Mouse (Mus musculus) heart, embryonic 12.5 days (tissue): ENCODE data around the gene Pomc. TPM values are rescaled to one million over a fixed set of nuclear protein-coding genes. Genes with fewer than 3 reads are reported as not detected.
A peak's percentile ranks its signal among the peaks of the same experiment; 100 is the strongest.
"Not testable (repeated sequence)": the region's sequence is repeated elsewhere in the genome, so short reads cannot be mapped to it uniquely, and the experiment has no call there.

Experiments used
- ATAC-seq: fragments of 200-750 bp; cut with Nextera tagmentation; 2 replicates; pipeline ENCODE4 v1.8.0; 2017; ENCODE audit warnings: moderate TSS enrichment, moderate library complexity; ENCODE audit not compliant: insufficient number of reproducible peaks, low FRiP score
- H3K27ac ChIP-seq: fragments of 300-500 bp; sonication (generic); 2 replicates; pipeline ENCODE4 v1.5.1; 2016; ENCODE audit warnings: mild to moderate bottlenecking, moderate library complexity; ENCODE audit not compliant: poor library complexity, severe bottlenecking
- H3K27me3 ChIP-seq: fragments of 300-500 bp; sonication (generic); replicated peaks from 2 replicates; pipeline ENCODE4 v1.6.1; 2016; ENCODE audit warnings: mild to moderate bottlenecking, moderate library complexity
- H3K36me3 ChIP-seq: fragments of 300-500 bp; sonication (generic); 2 replicates; pipeline ENCODE4 v1.6.1; 2016; ENCODE audit warnings: mild to moderate bottlenecking, moderate library complexity
- H3K4me1 ChIP-seq: fragments of 300-500 bp; sonication (generic); replicated peaks from 2 replicates; pipeline ENCODE4 v1.6.1; 2016; ENCODE audit warnings: mild to moderate bottlenecking
- H3K4me2 ChIP-seq: fragments of 300-500 bp; sonication (generic); 2 replicates; pipeline ENCODE4 v1.6.1; 2016; ENCODE audit warnings: mild to moderate bottlenecking, moderate library complexity
- H3K4me3 ChIP-seq: fragments of 300-500 bp; sonication (generic); 2 replicates; pipeline ENCODE4 v1.5.1; 2016; ENCODE audit warnings: mild to moderate bottlenecking
- H3K9ac ChIP-seq: fragments of 300-500 bp; sonication (generic); 2 replicates; pipeline ENCODE4 v1.6.1; 2016; ENCODE audit warnings: mild to moderate bottlenecking, moderate library complexity
- H3K9me3 ChIP-seq: fragments of 300-500 bp; sonication (generic); replicated peaks from 2 replicates; pipeline ENCODE4 v1.6.1; 2016; ENCODE audit warnings: mild to moderate bottlenecking, moderate library complexity
- WGBS: fragments of 180-500 bp; shearing (Covaris S2); methylation state at CpG from one replicate; pipeline ENCODE4 v1.1.7; 2016; 5-methylcytosine and 5-hydroxymethylcytosine counted together
- polyA plus RNA-seq: library from polyadenylated mRNA; unstranded; fragments of >200 nt; fragmentation: Nextera tagmentation; extraction: Ambion mirVana; gene quantifications from 2 replicates; pipeline ENCODE4 v1.2.1, GENCODE M21; 2016

Pomc gene
- polyA plus RNA-seq, 1 experiment from 2014 or later = 2.1 TPM

DNA sequence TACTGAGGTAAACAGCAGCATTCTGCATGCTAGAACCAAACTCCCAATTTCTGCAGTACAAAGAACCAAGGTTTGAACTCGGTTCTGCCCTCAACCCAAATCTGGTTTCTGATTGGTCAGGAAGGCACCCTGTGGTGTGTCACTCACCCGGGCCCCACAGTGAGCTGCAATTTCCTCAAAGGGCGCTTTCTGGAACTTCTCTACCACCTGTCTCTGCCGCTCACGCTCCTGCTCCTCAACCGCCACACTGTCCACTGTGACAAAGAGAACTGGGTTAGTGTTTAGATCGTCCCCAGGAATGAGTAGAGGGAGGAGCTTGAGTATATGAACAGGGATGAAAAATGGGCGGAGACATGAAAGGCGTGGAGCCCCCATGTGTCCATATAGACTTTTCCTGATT lies 13.6 kb downstream of the Pomc start:
- no peaks in the 10 kb centered on the region for H3K4me1 ChIP-seq
- no peaks in the 10 kb centered on the region for H3K27me3 ChIP-seq
- no peak overlapping the region for H3K9ac ChIP-seq
- no peak overlapping the region for H3K27ac ChIP-seq
- no peaks in the 10 kb centered on the region for H3K9me3 ChIP-seq
- no peak for ATAC-seq
- no peak overlapping the region for H3K4me3 ChIP-seq
- no peak overlapping the region for H3K4me2 ChIP-seq
- H3K36me3 ChIP-seq = peaks cover 56% of the 10 kb centered on the region
- WGBS = 67% methylated on average over 9 of the region's 9 CpGs

DNA sequence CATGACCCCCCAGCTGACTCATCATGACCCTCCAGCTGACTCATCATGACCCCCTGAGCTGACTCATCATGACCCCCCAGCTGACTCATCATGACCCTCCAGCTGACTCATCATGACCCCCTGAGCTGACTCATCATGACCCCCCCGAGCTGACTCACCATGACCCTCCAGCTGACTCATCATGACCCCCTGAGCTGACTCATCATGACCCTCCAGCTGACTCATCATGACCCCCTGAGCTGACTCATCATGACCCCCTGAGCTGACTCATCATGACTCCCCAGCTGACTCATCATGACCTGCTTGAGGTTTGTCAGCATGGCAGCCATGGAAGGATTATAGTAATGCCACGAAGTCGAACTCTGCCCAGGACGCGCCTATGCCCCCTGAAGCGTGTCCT lies 18.4 kb downstream of the Pomc start:
- H3K4me1 ChIP-seq = not testable (repeated sequence)

DNA sequence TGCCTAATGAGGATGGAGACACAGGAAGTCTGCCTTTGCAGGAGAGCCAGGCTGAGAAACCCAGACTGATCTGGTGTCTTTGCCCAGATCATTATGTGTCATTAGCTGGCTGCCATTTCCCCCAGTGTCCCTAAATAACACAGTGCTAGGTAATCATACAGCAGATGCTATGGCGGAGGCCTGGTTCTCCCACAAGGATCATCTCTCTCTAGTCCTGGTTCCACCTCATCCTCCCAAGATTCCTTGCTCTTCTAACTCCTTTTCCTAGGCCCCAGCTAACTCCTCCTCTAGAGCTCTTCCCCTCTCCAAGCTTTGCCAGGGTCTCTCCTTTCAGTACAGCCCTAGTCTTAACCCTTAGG lies 26.2 kb downstream of the Pomc start:
- Histone ChIP-seq H3K4me2 (peak overlapping the region; percentile 94), H3K36me3 (peaks cover 37% of the 10 kb centered on the region), H3K27ac (no peak overlapping the region), H3K9ac (no peak overlapping the region), H3K4me1 (peaks cover 17% of the 10 kb centered on the region), H3K27me3 (0 out of 2 replicates have a peak, but pooled peaks cover 5% of the 10 kb centered on the region), H3K4me3 (peak overlapping the region; percentile 54), H3K9me3 (no peaks in the 10 kb centered on the region)
- WGBS = 59% methylated on average over 1 of the region's 1 CpGs
- ATAC-seq = no peak

More for the DNA sequence above, 18.4 kb downstream of the Pomc start:
- ATAC-seq, H3K4me3 ChIP-seq, H3K27me3 ChIP-seq, H3K4me2 ChIP-seq, H3K9ac ChIP-seq, H3K27ac ChIP-seq, H3K9me3 ChIP-seq: not testable (repeated sequence)
- WGBS = 95% methylated on average over 6 of the region's 6 CpGs
- H3K36me3 ChIP-seq = peaks cover 72% of the 10 kb centered on the region

- Histone ChIP-seq H3K9me3 (no peaks in the 10 kb centered on the region), H3K36me3 (peaks cover 32% of the 10 kb centered on the region), H3K4me1 (peaks cover 17% of the 10 kb centered on the region), H3K27ac (no peak overlapping the region), H3K27me3 (0 out of 2 replicates have a peak, but pooled peaks cover 5% of the 10 kb centered on the region), H3K9ac (peak overlapping the region; percentile 73), H3K4me2 (peak overlapping the region; percentile 94), H3K4me3 (peak overlapping the region; percentile 54)
- under 1% methylated on average over 41 of the region's 41 CpGs for WGBS
- ATAC-seq = peak; percentile 87
Measured at GRCm38 (mm10) chr12:3981350-3982131, 26.8 kb downstream of the Pomc start.

DNA sequence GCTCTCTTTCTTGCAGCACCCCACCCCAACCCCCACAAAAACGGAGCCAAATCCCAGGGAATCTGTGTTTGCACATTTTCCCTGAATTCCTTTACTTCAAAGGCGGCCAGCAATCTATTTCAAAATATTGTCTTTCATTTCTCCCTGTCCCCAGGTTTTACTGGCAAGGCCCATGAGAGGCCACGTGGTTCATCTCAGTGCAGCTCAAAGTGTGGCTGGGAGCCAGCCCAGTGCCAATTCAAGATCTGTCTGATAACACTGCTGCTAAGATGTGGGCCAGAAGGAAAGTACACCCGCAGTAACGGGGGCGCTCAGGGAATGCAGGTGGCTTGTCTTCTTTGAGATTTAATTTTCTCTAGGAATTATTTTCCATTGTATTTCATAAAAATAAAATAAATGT lies 27.5 kb downstream of the Pomc start:
- Histone ChIP-seq H3K4me2 (peak overlapping the region; percentile 94), H3K9me3 (no peaks in the 10 kb centered on the region), H3K27me3 (0 out of 2 replicates have a peak, but pooled peaks cover 5% of the 10 kb centered on the region), H3K4me1 (peaks cover 17% of the 10 kb centered on the region), H3K9ac (peak overlapping the region; percentile 73; the same call in 1 of the 2 replicates), H3K4me3 (peak overlapping the region; percentile 54), H3K27ac (no peak overlapping the region), H3K36me3 (peaks cover 25% of the 10 kb centered on the region)
- no peak for ATAC-seq
- 27% methylated on average over 6 of the region's 6 CpGs for WGBS

GRCm38 (mm10) chr12:3983736-3984135 lies 29.0 kb downstream of the Pomc start:
- H3K4me1 ChIP-seq = peaks cover 17% of the 10 kb centered on the region
- 0 out of 2 replicates have a peak, but pooled peaks cover 5% of the 10 kb centered on the region for H3K27me3 ChIP-seq
- H3K9ac ChIP-seq = no peak overlapping the region
- H3K27ac ChIP-seq = no peak overlapping the region
- H3K4me2 ChIP-seq = no peak overlapping the region
- no peak for ATAC-seq
- peaks cover 11% of the 10 kb centered on the region for H3K36me3 ChIP-seq
- 0% methylated on average over 1 of the region's 1 CpGs for WGBS
- no peaks in the 10 kb centered on the region for H3K9me3 ChIP-seq
- H3K4me3 ChIP-seq = no peak overlapping the region

GRCm38 (mm10) chr12:3984446-3984845 lies 29.7 kb downstream of the Pomc start:
- no peak overlapping the region for H3K4me3 ChIP-seq
- no peak overlapping the region for H3K9ac ChIP-seq
- no peak for ATAC-seq
- 0 out of 2 replicates have a peak, but pooled peaks cover 5% of the 10 kb centered on the region for H3K27me3 ChIP-seq
- H3K9me3 ChIP-seq = no peaks in the 10 kb centered on the region
- no peak overlapping the region for H3K4me2 ChIP-seq
- H3K27ac ChIP-seq = no peak overlapping the region
- H3K36me3 ChIP-seq = peaks cover 10% of the 10 kb centered on the region; the same call in 1 of the 2 replicates
- peaks cover 17% of the 10 kb centered on the region for H3K4me1 ChIP-seq
- WGBS = 64% methylated on average over 9 of the region's 9 CpGs

DNA sequence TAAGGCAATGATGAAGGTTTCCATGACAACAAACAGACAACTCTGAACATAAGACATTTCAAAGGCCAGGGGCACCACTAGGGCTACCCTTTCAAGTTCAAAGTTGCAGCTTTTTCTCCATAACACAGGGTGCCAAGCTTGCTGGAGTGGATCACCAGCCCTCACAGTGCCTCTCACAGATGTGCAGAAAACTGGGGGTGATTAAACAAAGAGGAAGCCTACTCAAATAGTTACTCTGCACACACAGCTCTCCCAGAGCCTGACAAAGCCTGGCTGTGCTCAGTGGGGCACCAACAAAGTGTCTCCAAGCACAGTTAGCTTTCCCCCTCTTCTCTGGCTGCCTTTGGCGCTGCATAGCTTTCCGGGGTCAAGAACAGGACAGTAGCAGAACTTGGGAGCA lies 35.2 kb downstream of the Pomc start:
- WGBS = 40% methylated on average over 2 of the region's 2 CpGs
- Histone ChIP-seq H3K9me3 (no peaks in the 10 kb centered on the region), H3K9ac (no peak overlapping the region), H3K27ac (peak overlapping the region; percentile 37), H3K27me3 (no peaks in the 10 kb centered on the region), H3K4me1 (peaks cover 10% of the 10 kb centered on the region), H3K36me3 (peaks cover 5% of the 10 kb centered on the region; the same call in 1 of the 2 replicates), H3K4me3 (no peak overlapping the region), H3K4me2 (no peak overlapping the region)
- ATAC-seq = no peak

- H3K36me3 ChIP-seq = peaks cover 2% of the 10 kb centered on the region; the same call in 1 of the 2 replicates
- WGBS = 88% methylated on average over 3 of the region's 3 CpGs
- H3K27ac ChIP-seq = no peak overlapping the region
- H3K9ac ChIP-seq = no peak overlapping the region
- H3K9me3 ChIP-seq = no peaks in the 10 kb centered on the region
- peaks cover 10% of the 10 kb centered on the region for H3K4me1 ChIP-seq
- ATAC-seq = no peak
- H3K27me3 ChIP-seq = no peaks in the 10 kb centered on the region
- no peak overlapping the region for H3K4me3 ChIP-seq
- no peak overlapping the region for H3K4me2 ChIP-seq
Measured at GRCm38 (mm10) chr12:3991047-3991446, 36.3 kb downstream of the Pomc start.

DNA sequence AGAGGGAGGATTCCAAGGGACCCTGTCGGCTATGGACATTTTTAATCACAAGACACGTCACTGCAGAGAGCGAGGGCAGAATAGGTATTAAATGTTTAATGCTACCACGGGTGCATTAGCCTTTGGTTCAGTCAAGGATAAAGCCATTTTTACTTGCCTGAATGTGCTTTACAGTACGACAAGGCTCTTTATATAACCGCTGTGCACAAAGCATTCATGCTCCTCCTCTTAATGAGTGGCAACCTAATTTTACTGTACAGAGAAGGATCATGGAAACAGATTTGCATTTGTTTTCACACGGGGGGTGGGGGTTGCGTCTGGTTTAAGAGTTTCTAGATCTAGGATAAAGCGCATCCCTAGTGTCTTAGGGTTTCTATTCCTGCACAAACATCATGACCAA lies 42.0 kb downstream of the Pomc start:
- Histone ChIP-seq H3K9me3 (no peaks in the 10 kb centered on the region), H3K4me1 (no peaks in the 10 kb centered on the region), H3K9ac (no peak overlapping the region), H3K4me3 (no peak overlapping the region), H3K4me2 (no peak overlapping the region), H3K36me3 (peaks cover 15% of the 10 kb centered on the region), H3K27me3 (no peaks in the 10 kb centered on the region), H3K27ac (no peak overlapping the region)
- WGBS = 85% methylated on average over 9 of the region's 9 CpGs
- no peak for ATAC-seq

DNA sequence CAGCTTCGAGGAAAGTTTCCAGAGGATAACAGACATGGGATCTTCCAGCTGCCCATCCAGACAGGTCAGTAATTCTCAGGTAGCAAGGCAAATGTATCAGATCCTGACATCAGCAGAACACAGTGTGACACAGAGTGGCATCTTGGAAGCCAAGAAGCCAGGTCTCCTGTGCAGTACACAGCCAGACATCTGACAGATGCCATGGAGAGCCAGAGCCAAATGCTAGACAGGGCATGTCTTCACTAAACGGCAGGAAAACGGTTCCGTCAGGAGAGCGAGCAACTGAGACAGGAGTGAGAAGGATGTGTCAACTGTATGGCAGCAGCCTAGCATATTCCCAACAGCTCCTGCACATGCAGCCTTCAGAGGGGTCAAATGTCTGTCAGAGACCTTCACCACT lies 45.7 kb downstream of the Pomc start:
- H3K4me3 ChIP-seq = no peak overlapping the region
- H3K4me1 ChIP-seq = peaks cover 6% of the 10 kb centered on the region
- 85% methylated on average over 5 of the region's 5 CpGs for WGBS
- H3K27me3 ChIP-seq = no peaks in the 10 kb centered on the region
- no peak overlapping the region for H3K27ac ChIP-seq
- no peaks in the 10 kb centered on the region for H3K9me3 ChIP-seq
- peaks cover 15% of the 10 kb centered on the region for H3K36me3 ChIP-seq
- H3K9ac ChIP-seq = no peak overlapping the region
- no peak for ATAC-seq
- H3K4me2 ChIP-seq = no peak overlapping the region
